Mouse (Mus musculus) forelimb bud, embryonic 11.5 days (tissue): ENCODE data around the gene Lsm14a.

Experiments used
- DNase-seq: peaks from one replicate; pipeline ENCODE4 v3.0.0-alpha.2; 2012; ENCODE audit warnings: low read depth, low spot score

The Lsm14a gene

DNA sequence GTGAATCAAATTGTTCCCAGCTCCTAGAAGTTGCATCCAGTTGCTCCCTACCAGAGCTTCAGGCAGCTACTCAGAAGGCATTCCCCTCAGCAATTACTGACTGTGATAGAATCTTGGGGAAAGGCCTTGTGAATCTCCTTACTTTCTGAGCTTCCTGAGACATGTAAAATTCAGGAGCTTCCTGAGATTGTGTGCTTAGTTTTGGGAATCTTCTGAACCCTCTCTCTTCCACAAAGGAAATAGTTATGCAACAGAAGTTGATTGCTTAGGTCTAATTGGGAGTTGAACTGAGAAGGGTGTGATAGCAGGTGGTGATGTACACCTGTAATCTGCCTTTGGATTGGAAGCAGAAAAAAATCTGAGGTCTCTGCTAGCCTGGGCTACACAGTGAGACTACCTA lies at the start of gene Lsm14a:
Gene Lsm14a (minus strand): TSS at position 101 of the 400 bp plus-strand sequence.
- DNase-seq, result no peak

DNA sequence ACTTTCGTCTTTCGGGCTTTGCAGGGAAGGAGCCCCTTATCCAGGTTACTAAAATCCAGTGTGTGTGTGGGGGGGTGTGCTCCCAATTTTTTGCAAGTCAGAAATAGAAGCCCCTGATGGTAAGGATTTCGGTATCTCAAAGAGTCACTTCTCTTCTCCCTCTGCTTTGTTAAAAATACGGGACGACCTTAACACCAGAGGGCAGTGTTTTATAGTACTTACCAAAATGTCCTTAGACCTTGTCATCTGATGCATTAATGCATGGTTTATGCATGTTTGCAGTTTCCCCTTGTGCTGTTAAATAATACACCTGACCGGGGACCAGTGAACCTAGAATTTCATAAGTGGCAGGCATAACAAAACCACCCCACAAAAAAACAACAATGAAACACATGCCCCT lies 45.8 kb upstream of the Lsm14a start:
- DNase-seq, result peak; percentile 40

DNA sequence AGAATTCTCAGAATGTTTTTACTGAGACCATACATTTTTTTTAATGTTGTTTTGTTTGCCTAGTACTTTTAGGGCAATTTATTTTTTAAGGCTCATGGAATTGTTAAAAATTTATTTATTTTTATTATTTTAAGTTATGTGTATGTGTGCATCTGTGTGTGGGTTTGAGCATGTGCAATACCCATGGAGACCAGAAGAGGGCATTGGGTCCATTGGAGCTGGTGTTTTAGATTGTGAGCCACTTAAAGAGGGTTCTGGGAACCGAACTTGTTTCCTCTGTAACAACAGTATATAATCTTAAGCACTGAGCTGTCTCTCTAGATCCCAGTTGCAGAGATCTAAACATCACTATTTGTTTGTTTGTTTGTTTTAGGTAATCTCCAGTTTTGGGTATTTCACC lies 40.5 kb upstream of the Lsm14a start:
- no peak for DNase-seq

DNA sequence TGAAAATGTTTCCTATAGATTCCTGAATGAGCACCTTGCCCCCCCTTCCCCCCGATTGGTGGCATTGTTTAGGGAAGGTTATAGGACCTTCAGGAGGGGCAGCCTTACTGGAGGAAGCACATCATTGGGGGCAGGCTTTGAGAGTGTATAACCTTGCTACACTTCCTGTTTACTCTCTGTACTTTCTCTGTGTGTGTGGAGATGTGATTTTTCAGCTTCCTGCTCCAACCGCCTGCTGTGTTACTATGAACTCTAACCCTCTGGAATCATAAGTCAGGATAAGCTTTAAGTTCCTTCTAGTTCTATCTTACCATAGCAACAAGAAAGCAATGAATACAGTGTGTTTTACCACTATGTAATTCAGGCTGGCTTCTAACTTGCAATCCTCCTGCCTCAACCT lies 28.1 kb upstream of the Lsm14a start:
- DNase-seq, result no peak

DNA sequence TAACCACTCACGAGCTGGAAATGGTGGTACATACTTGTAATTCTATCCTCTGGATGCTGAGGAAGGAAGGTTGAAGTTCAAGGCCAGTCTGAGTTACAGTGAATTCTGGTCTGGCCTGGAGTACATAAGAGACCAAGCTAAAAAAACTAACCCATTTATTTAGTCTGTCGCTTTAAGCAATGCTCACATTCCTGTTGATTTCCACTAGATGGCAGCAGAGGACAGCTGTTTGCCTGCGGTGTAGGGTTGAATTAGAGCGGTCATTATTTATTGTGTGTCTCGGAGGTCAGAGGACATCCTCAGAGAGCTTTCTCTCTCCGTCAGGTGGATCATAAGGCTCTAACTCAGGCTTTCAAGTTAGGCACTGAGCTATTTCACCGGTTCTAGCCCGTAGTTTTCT lies 14.4 kb upstream of the Lsm14a start:
- peak; percentile 73 for DNase-seq

DNA sequence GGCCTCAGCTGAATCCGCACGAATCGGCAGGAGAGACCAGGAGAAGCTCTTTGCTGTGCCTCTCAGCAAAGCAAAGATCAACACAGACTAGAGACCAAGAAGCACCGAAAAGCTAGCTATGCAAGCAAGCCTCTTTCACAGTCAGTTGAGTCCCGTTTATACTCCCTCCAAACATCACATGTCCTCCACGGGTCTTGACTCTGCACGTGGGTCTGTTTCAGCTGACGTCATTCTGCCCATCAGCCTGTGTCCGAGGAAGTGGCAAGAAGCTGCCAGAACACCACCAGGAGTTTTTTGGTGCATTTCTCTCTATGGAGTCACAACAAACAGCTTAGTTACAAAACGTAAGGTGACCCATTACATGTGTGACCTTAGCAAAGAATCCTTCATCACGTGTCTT lies 10.8 kb upstream of the Lsm14a start:
- DNase-seq, result no peak

DNA sequence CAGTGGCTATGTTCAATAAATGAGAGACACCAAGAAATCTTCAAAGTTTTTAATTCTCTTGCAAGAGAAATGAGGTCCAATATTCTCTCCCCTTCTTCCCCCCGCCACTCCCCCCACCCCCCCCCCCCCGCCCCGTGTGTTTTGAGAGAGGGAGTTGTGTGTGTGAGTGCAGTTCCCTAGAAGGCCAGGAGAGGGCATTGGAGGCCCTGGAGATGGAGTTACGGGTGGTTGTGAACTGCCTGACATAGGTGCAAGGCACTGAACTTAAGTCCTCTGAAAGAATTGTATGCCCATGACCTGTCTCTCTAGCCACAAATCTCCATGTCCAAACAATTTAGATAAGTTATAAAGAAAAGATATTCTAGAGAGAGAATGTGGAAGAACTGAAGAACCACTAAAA lies 7.0 kb upstream of the Lsm14a start:
- no peak for DNase-seq

DNA sequence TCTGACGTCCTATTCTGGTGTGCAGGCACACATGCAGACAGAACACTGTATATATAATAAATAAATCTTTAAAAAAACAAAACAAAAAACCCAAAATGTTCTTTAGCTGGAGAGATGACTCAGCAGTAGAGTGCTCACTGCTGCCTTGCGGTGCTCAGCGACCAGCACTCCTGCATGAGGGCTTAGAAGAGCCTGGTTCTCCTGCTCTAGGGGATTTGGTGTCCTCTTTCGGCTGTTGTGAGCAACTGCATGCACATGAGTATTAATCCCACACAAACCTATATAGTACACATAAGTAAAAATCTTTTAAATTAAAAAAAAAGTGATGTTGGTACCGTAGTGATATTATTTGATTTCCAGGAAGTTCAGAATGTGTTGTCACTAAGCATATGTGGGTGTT lies 5.7 kb upstream of the Lsm14a start:
- DNase-seq, result no peak

DNA sequence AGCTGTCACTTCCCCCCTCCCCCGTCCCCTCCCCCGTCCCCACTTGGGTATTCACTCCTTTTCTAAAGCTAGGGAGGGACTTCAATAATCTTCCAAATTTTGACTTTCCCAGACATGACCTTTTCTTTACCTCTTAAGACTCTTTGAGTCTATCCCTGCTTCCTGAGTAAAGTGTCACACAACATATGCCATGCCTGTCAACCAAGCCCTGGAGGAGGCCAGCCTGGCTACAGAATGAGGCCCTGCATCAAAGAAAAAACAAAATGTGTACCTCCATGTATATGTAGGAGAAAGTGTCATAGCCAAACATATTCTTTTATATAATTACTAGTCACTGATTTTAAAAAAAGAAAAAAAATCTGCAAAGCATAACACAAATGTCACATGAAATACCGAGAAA lies 3.7 kb upstream of the Lsm14a start:
- DNase-seq, result no peak

DNA sequence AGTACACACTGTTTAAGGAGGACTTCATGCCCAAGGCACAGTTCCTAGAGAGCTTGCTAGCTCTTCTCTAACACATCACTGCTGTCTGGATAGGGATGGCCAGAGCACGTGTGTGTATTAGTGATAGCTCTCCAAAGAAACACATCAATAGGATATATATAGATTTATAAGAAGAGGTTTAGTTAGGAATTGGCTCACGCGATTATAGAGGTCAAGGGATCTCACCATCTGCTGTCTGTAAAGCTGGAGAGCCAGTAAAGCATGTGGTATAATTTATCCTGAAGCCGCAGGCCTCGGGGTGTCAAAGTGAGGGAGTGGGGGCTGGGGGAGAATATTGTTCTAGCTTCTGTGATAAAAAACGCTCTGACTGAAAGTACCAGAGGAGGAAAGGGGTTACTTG lies 2.6 kb upstream of the Lsm14a start:
- no peak for DNase-seq

DNA sequence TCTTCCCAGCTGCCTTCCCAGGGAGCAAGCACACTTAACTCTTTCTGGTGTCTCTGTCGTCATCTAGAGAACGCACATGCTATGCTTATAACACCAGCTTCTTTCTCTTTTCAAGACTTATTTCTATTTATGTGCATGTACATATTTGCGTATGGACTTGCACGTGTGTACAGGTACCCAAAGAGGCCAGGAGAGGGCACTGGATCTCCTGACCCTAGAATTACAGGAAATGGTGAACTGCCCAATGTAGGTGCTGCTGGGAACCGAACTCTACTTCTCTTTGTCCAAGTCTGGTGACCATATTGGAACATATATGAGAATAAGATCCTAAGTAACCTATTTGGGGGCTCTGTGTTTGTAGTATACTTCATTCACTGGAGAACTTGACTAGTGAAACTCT lies 1.5 kb upstream of the Lsm14a start:
- no peak for DNase-seq

DNA sequence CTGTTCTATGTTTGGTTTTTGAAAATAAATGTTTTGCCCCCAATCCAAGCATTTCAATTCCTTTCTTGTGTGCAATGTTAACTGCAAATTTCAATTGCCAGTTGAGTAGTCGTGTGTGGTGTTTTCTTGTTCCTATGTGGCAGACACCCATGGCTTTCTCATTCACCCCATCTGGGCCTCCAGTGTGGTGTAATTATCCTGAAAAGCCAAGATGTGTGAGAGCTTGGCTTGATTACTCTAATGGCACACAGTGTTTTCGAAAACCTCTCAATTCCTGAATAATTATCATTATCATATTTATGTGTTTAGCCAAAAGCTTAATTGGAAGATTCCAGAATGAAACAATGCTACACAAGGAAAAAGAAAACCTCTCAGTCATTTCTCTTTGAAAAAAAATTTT lies 976 bp upstream of the Lsm14a start:
- no peak for DNase-seq

DNA sequence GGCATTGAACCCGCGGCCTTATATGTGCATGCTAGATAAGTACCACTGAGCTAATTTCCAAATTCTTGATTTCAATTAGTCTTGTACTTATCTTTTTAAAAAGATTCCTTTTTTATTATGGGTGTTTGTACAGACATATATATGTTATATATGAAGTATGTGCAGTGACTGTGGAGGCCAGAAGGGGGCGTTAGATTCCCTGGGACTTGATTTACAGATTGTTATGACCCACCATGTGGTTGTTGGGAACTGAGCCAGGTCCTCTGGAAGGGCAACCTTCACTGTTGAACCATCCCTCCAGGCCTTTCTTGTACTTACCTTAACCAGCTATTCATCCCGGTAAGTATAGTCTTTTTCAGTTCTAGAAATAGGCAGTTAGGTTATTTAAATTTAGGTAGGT lies 780 bp downstream of the Lsm14a start:
- no peak for DNase-seq

DNA sequence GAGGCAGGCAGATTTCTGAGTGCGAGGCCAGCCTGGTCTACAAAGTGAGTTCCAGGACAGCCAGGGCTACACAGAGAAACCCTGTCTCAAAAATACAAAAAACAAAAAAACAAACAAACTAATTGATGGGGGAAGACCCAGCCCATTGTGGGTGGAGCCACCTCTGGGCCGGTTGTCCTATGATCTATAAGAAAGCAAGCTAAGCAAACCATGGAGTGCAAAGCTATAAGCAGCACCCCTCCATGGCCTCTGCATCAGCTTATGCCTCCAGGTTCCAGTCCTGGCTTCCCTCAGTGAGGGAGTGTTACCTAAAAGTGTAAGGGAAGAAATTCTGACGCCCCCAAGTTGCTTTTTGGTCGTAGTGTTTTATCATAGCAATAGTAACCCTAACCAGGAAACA lies 1.4 kb downstream of the Lsm14a start:
- DNase-seq, result no peak

DNA sequence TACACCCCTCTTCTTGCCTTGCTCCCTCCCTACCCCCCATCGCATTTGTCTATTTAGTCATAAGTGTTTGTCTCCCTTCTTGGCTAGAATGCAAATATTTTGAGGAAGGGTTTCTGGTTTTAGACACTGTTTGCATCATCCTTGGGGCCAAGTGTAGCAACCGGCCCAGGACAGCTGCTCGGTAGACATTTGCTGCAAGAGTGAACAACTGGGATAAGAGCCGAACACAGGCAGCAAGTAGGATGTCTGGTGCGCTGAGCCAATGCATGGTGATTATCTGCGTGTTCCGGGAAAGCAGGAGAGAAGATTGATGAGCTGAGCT lies 2.3 kb downstream of the Lsm14a start:
- no peak for DNase-seq

DNA sequence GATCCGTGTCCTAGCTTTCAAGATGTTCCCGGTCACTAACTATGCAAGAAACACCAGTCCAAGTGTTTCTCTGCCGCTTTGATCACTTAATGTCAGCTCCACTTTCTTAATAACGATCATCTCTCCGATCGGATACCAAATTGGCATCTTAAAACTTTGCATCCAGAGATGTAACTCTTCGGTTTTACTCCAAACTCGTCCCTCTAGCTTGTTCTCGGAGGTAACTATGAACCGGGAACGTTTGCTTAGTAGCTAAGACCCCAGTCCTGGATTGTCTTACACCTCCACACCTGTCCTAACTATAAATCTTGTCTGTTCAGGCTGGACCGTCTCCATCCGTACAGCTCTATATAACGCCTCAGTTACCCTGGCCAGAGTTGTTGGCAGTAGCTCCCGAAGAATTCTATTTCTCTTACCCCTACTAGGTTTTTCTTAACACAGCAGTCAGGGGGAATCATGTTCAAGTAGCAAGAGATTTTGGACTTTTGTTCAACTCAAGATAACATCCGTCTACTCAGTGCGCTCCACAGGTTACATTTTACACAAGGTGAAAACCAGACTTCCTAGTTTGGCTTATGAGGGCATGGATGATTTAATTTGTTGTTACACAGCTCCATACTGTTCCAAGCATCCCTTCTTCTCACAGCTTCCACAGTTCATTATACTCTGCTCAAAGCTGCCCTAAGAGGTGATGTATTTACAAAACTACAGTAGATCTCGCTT lies 2.8 kb downstream of the Lsm14a start:
- no peak for DNase-seq

DNA sequence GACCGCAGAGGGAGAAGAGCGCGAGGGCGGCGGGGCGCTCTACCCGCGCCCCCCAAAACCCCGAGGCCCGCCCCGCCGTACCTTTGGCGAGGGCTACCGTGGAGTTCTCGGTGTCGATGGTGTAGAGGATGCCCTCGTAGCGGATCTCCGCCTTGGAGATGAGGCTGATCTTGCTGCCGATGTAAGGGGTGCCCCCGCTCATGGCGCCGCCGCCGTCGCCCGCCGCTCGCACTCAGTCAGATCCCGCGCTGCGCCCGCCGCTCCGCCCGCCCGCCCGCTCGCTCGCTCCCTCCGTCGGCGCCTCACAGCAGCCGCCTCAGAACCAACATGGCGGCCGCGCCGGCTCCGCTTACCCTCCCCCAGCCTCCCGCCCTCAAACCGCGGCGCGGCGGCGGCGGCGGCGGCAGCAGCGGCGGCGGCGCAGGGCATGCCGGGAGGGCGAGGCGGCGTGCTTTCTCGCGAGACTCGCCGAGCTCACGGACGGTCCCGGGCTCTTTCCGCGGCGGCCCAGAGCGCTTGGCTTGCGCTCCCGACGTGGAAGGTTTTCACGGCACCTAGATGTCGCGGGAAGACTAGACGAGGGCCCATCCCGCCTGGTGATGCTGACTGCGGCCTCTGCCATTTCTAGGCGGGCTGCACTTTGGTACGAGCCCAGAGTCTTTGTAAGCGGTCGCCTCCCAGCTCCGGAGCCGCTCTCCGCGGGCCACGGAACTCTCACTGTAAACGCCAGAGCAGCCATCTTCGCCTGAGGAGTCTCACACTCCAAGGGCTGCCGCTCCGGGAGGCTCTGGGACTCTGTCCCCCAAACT lies 3.6 kb downstream of the Lsm14a start:
- peak; percentile 91 for DNase-seq

DNA sequence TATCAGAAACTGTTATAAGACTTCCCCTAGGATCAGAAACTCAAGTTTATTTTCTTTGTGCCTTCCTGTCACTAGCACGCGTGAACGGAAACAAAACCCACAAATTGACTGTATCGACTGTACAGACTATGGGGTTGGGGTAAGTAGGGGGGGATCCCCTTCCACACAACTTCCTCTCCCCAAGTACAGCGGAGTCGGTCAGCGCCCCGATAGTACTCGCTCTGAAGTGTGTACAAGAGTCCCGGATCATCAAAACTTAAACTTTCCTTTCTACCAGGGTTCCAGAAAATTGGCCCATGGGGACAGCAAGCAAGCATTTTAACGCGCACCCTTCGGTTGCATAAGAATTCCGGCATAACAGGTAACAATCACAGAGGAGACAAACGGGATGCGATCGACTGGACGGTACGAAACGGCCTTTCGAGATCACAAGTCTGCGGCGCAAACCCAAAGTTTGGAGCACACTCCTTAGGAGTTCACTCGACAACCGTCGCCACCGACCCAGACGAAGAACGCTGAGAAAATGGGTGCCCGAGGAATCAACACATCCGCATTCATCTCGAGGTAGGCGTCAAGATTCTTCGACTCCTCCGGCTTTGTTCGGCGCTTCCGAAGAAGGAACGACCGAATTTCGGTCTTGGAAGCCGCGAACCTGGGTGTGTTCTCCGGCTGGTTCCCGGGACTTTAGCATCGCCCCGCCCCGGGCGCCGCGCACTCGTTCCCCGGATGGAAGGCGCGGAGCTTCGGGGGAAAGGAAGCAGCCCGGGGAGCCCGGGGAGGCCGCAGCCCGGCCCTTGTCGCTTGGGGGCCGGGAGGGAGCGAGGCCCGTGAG lies 4.5 kb downstream of the Lsm14a start:
- peak; percentile 21 for DNase-seq

DNA sequence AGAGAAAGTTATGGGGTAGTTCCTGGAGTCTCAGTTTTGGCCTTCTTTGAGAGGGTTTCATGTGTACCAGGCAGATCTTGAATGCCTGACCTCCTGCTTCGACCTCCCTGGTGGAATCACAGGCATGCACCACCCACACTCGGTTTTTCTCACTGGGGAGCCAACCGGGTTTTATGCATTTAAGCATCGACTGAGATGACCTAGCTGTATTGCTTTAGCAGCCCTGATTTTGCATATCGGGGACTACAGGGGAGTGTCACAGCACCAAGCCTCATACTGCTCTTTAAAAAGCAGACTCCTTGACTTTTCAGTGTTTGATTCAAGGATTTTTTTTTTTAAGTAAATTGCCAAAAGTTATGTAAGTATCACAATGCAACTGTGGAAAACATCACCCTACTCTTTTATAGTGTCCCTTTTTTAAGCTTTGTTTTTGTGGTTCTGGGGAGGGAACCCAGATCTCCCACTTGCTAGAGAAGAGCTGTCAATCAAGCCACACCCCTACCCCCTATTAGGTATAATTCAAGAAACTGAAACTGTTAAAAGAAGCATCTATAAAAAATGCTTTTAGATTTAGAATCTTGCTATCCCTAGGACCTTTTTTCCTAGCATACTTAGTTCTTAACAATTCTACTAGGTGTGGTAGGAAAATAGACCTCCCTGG lies 5.2 kb downstream of the Lsm14a start:
- DNase-seq, result no peak

DNA sequence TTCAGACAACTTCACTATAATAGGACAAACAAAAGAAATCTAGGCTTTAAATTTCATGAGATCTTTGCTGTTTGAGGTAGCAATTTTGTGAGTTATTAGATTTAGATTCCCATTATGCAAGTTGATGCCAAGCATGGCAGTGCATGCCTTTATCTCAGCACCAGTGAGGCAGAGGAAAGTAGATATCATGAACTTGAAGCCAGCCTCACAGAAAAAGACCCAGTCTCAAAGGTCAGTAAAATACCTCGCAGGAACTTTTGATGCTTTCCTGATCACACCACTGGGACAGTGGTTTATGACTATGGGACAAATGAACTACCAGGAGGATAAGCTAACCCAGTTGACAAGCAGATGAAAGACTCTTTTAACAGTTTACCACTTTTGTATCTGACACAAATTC lies 10.3 kb downstream of the Lsm14a start:
- DNase-seq, result no peak

DNA sequence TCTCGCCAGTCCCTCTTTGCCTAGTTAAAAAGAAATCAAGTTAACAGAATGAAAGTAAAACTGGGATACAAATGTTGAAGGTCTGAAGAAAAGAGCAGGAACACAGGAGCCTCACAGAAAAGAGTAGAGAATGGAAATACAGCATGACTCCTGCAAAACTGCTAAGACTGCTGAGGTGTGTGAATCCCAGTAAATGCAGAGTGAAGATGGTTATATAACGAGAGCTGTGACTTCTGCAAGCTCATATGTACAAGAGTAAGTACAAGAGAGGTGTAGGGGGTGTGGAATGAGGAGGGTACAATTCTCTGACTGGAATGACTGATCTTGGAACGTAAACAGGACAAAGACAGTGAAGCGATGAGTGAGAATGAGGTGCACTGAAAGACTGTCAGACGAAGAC lies 11.4 kb downstream of the Lsm14a start:
- DNase-seq, result no peak

DNA sequence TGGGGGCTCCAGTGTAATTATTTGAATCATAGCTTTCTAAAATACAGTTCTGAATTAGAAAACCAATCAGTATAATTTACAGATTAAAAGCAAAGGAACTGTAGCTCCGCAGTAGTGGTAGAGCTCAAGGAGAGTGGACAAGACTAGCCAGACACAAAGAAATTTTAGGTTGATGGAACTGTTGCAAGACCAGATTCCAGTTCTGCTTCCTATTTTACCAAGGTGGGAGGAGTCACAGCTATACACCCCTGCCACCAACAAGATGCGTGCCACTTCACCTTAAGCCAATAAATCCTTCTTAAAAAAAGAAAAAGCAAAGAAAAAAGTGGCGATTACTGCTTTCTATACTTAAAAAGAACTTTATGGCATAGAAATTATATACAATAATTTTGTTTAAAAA lies 12.8 kb downstream of the Lsm14a start:
- no peak for DNase-seq
